Mouse (Mus musculus): ENCODE data around the gene Abca1.

DNA sequence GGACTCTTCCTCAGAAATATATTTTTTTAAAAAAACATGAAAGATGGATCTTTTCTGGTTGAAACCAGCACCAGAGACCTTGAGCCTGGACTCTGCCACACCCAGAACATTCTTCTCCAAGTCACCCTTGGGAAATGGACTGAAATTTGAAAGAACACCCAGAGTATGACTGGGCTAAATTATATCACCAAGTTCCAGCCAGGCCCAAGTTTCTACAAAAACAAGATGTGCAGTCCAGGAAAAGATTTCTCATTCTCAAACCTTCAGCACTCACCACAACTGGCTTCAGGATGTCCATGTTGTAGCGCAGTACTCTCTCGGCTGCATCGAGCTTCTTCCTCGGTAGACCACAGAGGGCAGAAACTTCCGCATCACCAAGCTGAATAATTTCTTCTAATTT, 53.0 kb downstream of the Abca1 start:
- TF ChIP-seq ZNF384 (IDR thresholded peaks at IDR 0.05; ENCODE audit: low read depth, low read length) (no peak), ZC3H11A (IDR thresholded peaks at IDR 0.05; ENCODE audit: borderline replicate concordance, low read depth, low read length) (no peak)

All from ES-E14 (cell line).